Comparison of ENCODE assay signal across 21 mouse cellular contexts in genomic region chr2:169524429-169524828, GRCm38 (mm10).
DNase-seq lines count a peak whose midpoint lies in the region; ATAC-seq and TF ChIP-seq lines count a peak whose summit lies in the region.
"Had no signal": no experiment of that assay in that cellular context is flagged by ENCODE, and none has a peak within 500 bp of the region (broad histone marks: within the 10 kb centered on the region; RNA-seq: fewer than 3 reads in every experiment).

No protein-coding gene starts in this region.

- TF ChIP-seq CTCF in kidney, adult 2 months (conservative IDR thresholded peaks at IDR 0.05; ENCODE audit: insufficient read depth, insufficient read length, low read depth, low read length), result no peak
- no peak for TF ChIP-seq CTCF in testis, adult 2 months (IDR thresholded peaks at IDR 0.05; ENCODE audit: control insufficient read depth, insufficient read depth, insufficient replicate concordance, low read depth, low read length)
- no peak for TF ChIP-seq CTCF in forebrain, postnatal 0 days (IDR thresholded peaks at IDR 0.05; ENCODE audit: low read depth)

- no peaks in the 10 kb centered on the region for H3K27me3 ChIP-seq in kidney, adult 2 months (replicated peaks; ENCODE audit: control insufficient read depth, insufficient read depth, low read length)
- no peaks in the 10 kb centered on the region for H3K27me3 ChIP-seq in testis, adult 2 months (ENCODE audit: control insufficient read depth, insufficient read depth, low read length)
- H3K27me3 ChIP-seq in kidney, embryonic 16.5 days (ENCODE audit: insufficient read depth, low read length), result no peaks in the 10 kb centered on the region
- H3K27me3 ChIP-seq in splenic B cell, adult 2 months (ENCODE audit: control insufficient read depth, insufficient read depth, low read length, poor library complexity, severe bottlenecking), result no peaks in the 10 kb centered on the region
- no peaks in the 10 kb centered on the region for H3K27me3 ChIP-seq in hindbrain, embryonic 13.5 days
- no peaks in the 10 kb centered on the region for H3K27me3 ChIP-seq in forebrain, postnatal 0 days (ENCODE audit: insufficient read depth, low read length)
- H3K27me3 ChIP-seq: hindbrain, embryonic 15.5 days had no signal

- peak overlapping the region; percentile 40 for H3K4me2 ChIP-seq in kidney, embryonic 16.5 days (replicated peaks; ENCODE audit: low read depth, low read length)
- H3K4me2 ChIP-seq in hindbrain, embryonic 13.5 days, result no peak overlapping the region
- H3K4me2 ChIP-seq in forebrain, postnatal 0 days (ENCODE audit: low read depth), result no peak overlapping the region
- H3K4me2 ChIP-seq: hindbrain, embryonic 15.5 days; lung, embryonic 14.5 days had no signal

- no peaks in the 10 kb centered on the region for H3K36me3 ChIP-seq in kidney, adult 2 months (ENCODE audit: control insufficient read depth, insufficient read depth, low read length)
- H3K36me3 ChIP-seq in testis, adult 2 months (ENCODE audit: control insufficient read depth, insufficient read depth, low read length), result no peaks in the 10 kb centered on the region
- no peaks in the 10 kb centered on the region for H3K36me3 ChIP-seq in kidney, embryonic 16.5 days (ENCODE audit: insufficient read depth, low read length)
- H3K36me3 ChIP-seq in splenic B cell, adult 2 months (ENCODE audit: control insufficient read depth, insufficient read depth, low read length, poor library complexity, severe bottlenecking), result no peaks in the 10 kb centered on the region
- no peaks in the 10 kb centered on the region for H3K36me3 ChIP-seq in hindbrain, embryonic 13.5 days
- H3K36me3 ChIP-seq in forebrain, postnatal 0 days (ENCODE audit: insufficient read depth), result no peaks in the 10 kb centered on the region
- H3K36me3 ChIP-seq: forebrain, embryonic 10.5 days; heart, embryonic 10.5 days; hindbrain, embryonic 15.5 days had no signal

- H3K4me3 ChIP-seq in kidney, adult 2 months (ENCODE audit: insufficient read depth, low read depth, low read length), result no peak overlapping the region
- H3K4me3 ChIP-seq in testis, adult 2 months (ENCODE audit: control insufficient read depth, low read depth, low read length), result peak overlapping the region; percentile 35
- peak overlapping the region; percentile 0; the same call in 1 of the 2 replicates for H3K4me3 ChIP-seq in kidney, embryonic 16.5 days (ENCODE audit: low read length)
- no peak overlapping the region for H3K4me3 ChIP-seq in hindbrain, embryonic 13.5 days
- no peak overlapping the region for H3K4me3 ChIP-seq in forebrain, postnatal 0 days (ENCODE audit: low read depth, low read length)
- H3K4me3 ChIP-seq: forebrain, embryonic 10.5 days; heart, embryonic 10.5 days; hindbrain, embryonic 15.5 days; left cerebral cortex, adult 2 months had no signal

- H3K9me3 ChIP-seq in kidney, embryonic 16.5 days (ENCODE audit: low read length), result no peaks in the 10 kb centered on the region
- no peaks in the 10 kb centered on the region for H3K9me3 ChIP-seq in hindbrain, embryonic 13.5 days
- no peaks in the 10 kb centered on the region for H3K9me3 ChIP-seq in forebrain, postnatal 0 days (ENCODE audit: low read length)
- H3K9me3 ChIP-seq: forebrain, embryonic 10.5 days; heart, embryonic 10.5 days; hindbrain, embryonic 15.5 days had no signal

- no peak overlapping the region; the same call in 1 of the 2 replicates for H3K9ac ChIP-seq in kidney, embryonic 16.5 days (replicated peaks; ENCODE audit: low read length)
- no peak overlapping the region for H3K9ac ChIP-seq in hindbrain, embryonic 13.5 days
- H3K9ac ChIP-seq in forebrain, postnatal 0 days, result no peak overlapping the region
- H3K9ac ChIP-seq: hindbrain, embryonic 15.5 days; liver, embryonic 14.5 days; lung, embryonic 14.5 days had no signal

- DNase-seq in kidney, adult 2 months, result peak; percentile 13
- DNase-seq in kidney, adult 9 months, result no peak
- DNase-seq in testis, postnatal 10 days (ENCODE audit: low spot score), result no peak
- peak; percentile 32 for DNase-seq in splenic B cell, adult 2 months (ENCODE audit: low read depth, low spot score)
- no peak for DNase-seq in forebrain, postnatal 0 days
- DNase-seq: cerebellum, adult 11-12 months; cerebellum, postnatal 36 days; heart, postnatal 4 days; layer of hippocampus, adult 9-11 months; lung, embryonic 14.5 days; lung, postnatal 36 days had no signal

- WGBS in kidney, adult 2 months, result 44% methylated on average over 17 of the region's 17 CpGs
- WGBS in kidney, embryonic 16.5 days, result 53% methylated on average over 17 of the region's 17 CpGs
- WGBS in hindbrain, embryonic 13.5 days, result 88% methylated on average over 17 of the region's 17 CpGs
- WGBS in forebrain, postnatal 0 days, result 71% methylated on average over 17 of the region's 17 CpGs

- H3K4me1 ChIP-seq in kidney, adult 2 months (ENCODE audit: control insufficient read depth, insufficient read depth, low read length), result no peaks in the 10 kb centered on the region
- peaks cover 9% of the 10 kb centered on the region for H3K4me1 ChIP-seq in testis, adult 2 months (ENCODE audit: control insufficient read depth, insufficient read depth, low read length)
- H3K4me1 ChIP-seq in kidney, embryonic 16.5 days (ENCODE audit: insufficient read depth, low read length), result peaks cover 20% of the 10 kb centered on the region
- H3K4me1 ChIP-seq in hindbrain, embryonic 13.5 days (replicated peaks), result no peaks in the 10 kb centered on the region; the same call in 1 of the 2 replicates
- 0 out of 2 replicates have a peak, but pooled peaks cover 4% of the 10 kb centered on the region for H3K4me1 ChIP-seq in forebrain, postnatal 0 days (ENCODE audit: insufficient read depth)
- H3K4me1 ChIP-seq: forebrain, embryonic 10.5 days had no signal

- no peak; the same call in 1 of the 2 replicates for ATAC-seq in kidney, embryonic 16.5 days (ENCODE audit: low FRiP score, low TSS enrichment)
- ATAC-seq in hindbrain, embryonic 13.5 days (ENCODE audit: low FRiP score), result no peak
- no peak for ATAC-seq in forebrain, postnatal 0 days
- ATAC-seq: forebrain, embryonic 16.5 days had no signal

- no peak overlapping the region for H3K27ac ChIP-seq in kidney, adult 2 months (ENCODE audit: insufficient read depth, low read depth, low read length)
- no peak overlapping the region for H3K27ac ChIP-seq in testis, adult 2 months (ENCODE audit: control insufficient read depth, insufficient read depth, low read depth, low read length)
- peak overlapping the region; percentile 40; the same call in 1 of the 2 replicates for H3K27ac ChIP-seq in kidney, embryonic 16.5 days (ENCODE audit: low read length)
- H3K27ac ChIP-seq in hindbrain, embryonic 13.5 days, result no peak overlapping the region
- H3K27ac ChIP-seq in forebrain, postnatal 0 days (ENCODE audit: low read depth, low read length), result no peak overlapping the region
- H3K27ac ChIP-seq: forebrain, embryonic 10.5 days; heart, embryonic 10.5 days; hindbrain, embryonic 15.5 days; left cerebral cortex, adult 2 months; liver, embryonic 14.5 days; stomach, postnatal 0 days had no signal

- no peak for TF ChIP-seq POLR2A in kidney, adult 2 months (IDR thresholded peaks at IDR 0.05; ENCODE audit: low read depth, low read length)
- TF ChIP-seq POLR2A in testis, adult 2 months (IDR thresholded peaks at IDR 0.05; ENCODE audit: control insufficient read depth, low read depth, low read length), result no peak

Comparison
In these comparisons a context has a peak if more than half of its experiments do, and no peak if none do; other contexts are left out.
1. DNase-seq: peak in kidney, adult 2 months (single experiment) and splenic B cell, adult 2 months (single experiment); none in kidney, adult 9 months (single experiment), testis, postnatal 10 days (single experiment) and forebrain, postnatal 0 days (single experiment).
2. H3K4me3 ChIP-seq: peak in testis, adult 2 months (single experiment) and kidney, embryonic 16.5 days (single experiment); none in kidney, adult 2 months (single experiment), hindbrain, embryonic 13.5 days (single experiment) and forebrain, postnatal 0 days (single experiment).